Mouse (Mus musculus) brown adipose tissue, adult 24 weeks (tissue): Measurements from ENCODE around the gene Kremen2. TPM values are rescaled to one million over a fixed set of nuclear protein-coding genes. Genes with fewer than 3 reads are reported as not detected.

Experiments used
- H3K27ac ChIP-seq: fragments of 200-500 bp; replicated peaks from 2 replicates; pipeline ENCODE4 v1.5.1; 2012; ENCODE audit warnings: low read depth, mild to moderate bottlenecking, low read length
- H3K4me1 ChIP-seq: fragments of 200-500 bp; 2 replicates; pipeline ENCODE4 v1.6.1; 2012; ENCODE audit warnings: low read length, mixed read lengths; ENCODE audit not compliant: control insufficient read depth, insufficient read depth, insufficient read length
- H3K4me3 ChIP-seq: fragments of 200-500 bp; 2 replicates; pipeline ENCODE4 v1.5.1; 2012; ENCODE audit warnings: low read depth, mild to moderate bottlenecking, low read length, moderate library complexity; ENCODE audit not compliant: insufficient read depth
- polyA plus RNA-seq: library from polyadenylated mRNA; stranded (reverse); fragments of >200 nt; gene quantifications from 2 replicates; pipeline ENCODE4 v1.2.4, GENCODE M21; 2012; ENCODE audit not compliant: missing spikeins, insufficient read depth, insufficient read length

Gene Kremen2
- not detected in 2 replicates for polyA plus RNA-seq

GRCm38 (mm10) chr17:23745301-23746251 is at the start of gene Kremen2:
TSS of gene Kremen2 (minus strand) at chr17:23745833.
- no peak within 1 kb of the TSS for H3K27ac ChIP-seq
- H3K4me1 ChIP-seq: no peaks in the 10 kb centered on the region; the same call in 1 of the 2 replicates
- H3K4me3 ChIP-seq: peak within 1 kb of the TSS; percentile 33

DNA sequence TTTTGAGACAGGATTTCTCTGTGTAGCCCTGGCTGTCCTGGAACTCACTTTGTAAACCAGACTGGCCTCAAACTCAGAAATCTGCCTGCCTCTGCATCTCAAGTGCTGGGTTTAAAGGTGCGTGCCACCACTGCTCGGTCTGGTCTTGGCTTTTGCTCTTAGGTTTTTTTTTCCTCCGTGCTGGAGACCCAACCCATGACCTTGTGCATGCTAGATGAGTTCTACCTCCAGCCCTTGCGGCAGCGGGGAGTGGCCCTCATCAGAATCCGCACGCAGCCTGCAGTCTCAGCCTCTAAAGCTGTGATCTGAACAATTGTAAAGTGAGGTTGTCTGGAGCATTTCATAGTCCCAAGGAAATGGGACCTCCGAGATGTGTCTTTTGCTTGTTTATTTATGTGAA is 49.7 kb upstream of the Kremen2 start:
- peaks cover 7% of the 10 kb centered on the region; the same call in 1 of the 2 replicates for H3K4me1 ChIP-seq
- H3K4me3 ChIP-seq: no peak overlapping the region
- no peak overlapping the region for H3K27ac ChIP-seq

DNA sequence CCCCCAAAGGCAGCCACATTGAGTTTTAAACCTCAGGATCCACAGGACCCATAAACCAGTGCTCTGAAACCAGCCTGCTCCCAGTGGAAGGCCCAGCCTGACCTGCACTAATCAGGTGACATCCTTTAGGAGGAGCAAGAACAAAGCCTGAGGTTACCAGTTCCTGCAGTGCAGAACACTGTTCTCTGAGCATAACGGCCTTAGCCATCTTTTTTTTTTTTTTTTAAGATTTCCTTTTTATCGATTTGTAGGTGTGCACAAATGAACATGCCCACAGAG is 45.4 kb upstream of the Kremen2 start:
- H3K4me3 ChIP-seq: peak overlapping the region; percentile 55
- no peak overlapping the region for H3K27ac ChIP-seq
- peaks cover 11% of the 10 kb centered on the region; the same call in 1 of the 2 replicates for H3K4me1 ChIP-seq

- Histone ChIP-seq H3K4me3 (peak within 1 kb of the TSS; percentile 55), H3K27ac (peak within 1 kb of the TSS; percentile 50), H3K4me1 (peaks cover 11% of the 10 kb centered on the region; the same call in 1 of the 2 replicates)
Measured at GRCm38 (mm10) chr17:23790269-23791078, 44.8 kb upstream of the Kremen2 start, which contains the start of gene Srrm2. TSS of gene Srrm2 (plus strand) at chr17:23790532.

GRCm38 (mm10) chr17:23789749-23790268 is 44.2 kb upstream of the Kremen2 start:
- Histone ChIP-seq H3K4me3 (peak overlapping the region; percentile 55), H3K27ac (peak overlapping the region; percentile 50), H3K4me1 (peaks cover 11% of the 10 kb centered on the region; the same call in 1 of the 2 replicates)

GRCm38 (mm10) chr17:23788973-23789372 is 43.3 kb upstream of the Kremen2 start:
- peaks cover 11% of the 10 kb centered on the region; the same call in 1 of the 2 replicates for H3K4me1 ChIP-seq
- H3K27ac ChIP-seq: no peak overlapping the region
- H3K4me3 ChIP-seq: no peak overlapping the region

DNA sequence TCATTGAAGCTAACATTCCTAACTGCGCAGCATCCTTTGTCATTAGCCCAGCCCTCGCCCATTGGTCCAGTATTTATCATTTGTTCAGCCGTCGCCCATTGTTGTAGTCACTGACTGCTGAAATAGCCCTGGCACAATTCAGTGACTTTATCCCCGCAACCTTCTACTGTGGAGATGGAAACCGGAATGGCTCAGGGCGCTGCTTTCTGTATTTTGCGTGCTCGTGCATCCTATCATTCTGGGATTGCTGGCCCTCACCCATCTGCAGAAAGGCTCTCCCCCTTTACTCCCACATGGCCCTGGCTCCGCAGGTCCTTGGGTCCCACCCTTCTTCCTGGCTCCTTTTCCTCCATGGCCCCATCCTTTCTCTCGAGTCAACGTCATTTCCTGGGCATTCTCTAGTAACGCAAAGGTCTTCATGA is 40.9 kb upstream of the Kremen2 start:
- Histone ChIP-seq H3K27ac (no peak overlapping the region), H3K4me3 (peak overlapping the region; percentile 74), H3K4me1 (peaks cover 9% of the 10 kb centered on the region; the same call in 1 of the 2 replicates)

DNA sequence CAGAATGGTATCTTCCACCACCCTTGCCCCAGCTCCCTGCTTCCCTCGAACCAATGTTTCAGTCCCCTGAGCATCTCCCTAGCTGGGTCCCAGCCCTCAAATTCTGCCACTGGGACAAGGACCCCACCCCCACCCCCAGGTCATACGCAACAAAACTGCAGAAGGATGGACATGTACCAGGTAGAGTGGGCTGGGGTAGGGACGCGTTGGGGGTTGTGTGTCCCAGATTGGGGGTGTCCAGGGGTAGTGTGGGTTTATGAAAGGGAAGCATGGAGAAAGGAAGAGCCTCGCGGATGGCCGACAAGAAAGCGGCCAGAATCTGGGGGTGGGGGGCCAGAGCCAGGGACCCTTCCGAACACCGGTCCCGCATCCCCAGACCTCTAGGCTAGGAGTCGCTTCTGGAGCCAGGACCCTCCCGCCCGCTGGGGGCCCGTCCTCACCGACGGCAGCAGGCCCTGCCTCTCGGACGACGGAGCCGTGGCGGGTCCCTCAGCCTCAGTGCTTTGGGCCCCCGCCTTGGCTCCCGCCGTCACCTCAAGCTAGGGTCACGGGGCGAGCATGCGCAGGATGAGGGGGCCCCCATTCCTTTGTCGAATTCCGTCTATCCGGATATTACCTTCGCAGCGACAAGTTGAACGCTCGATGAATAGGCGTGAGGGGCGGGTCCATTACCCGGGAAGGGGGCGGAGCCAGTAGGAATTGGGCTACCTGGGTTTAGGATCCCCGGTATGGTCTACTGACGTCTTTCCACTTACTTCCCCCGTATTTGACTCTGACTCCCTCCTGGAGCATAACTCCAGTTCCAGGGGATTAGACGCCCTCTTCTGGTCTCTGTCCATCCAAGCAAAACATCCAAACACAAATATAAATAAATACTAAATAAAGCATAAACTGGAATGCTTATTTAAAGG is 40.2 kb upstream of the Kremen2 start, which contains the start of gene Flywch2:
Gene Flywch2, minus strand, starts transcription at position 521 of the 911 bp plus-strand sequence.
- H3K27ac ChIP-seq: no peak within 1 kb of the TSS
- peaks cover 7% of the 10 kb centered on the region; the same call in 1 of the 2 replicates for H3K4me1 ChIP-seq
- peak within 1 kb of the TSS; percentile 74 for H3K4me3 ChIP-seq

- H3K27ac ChIP-seq: no peak overlapping the region
- no peak overlapping the region for H3K4me3 ChIP-seq
- H3K4me1 ChIP-seq: no peaks in the 10 kb centered on the region
Measured at GRCm38 (mm10) chr17:23783352-23783751, 37.7 kb upstream of the Kremen2 start.

- Histone ChIP-seq H3K4me1 (no peaks in the 10 kb centered on the region), H3K27ac (no peak overlapping the region), H3K4me3 (no peak overlapping the region)
Measured at GRCm38 (mm10) chr17:23778447-23778846, 32.8 kb upstream of the Kremen2 start.

- Histone ChIP-seq H3K4me3 (no peak overlapping the region), H3K27ac (no peak overlapping the region), H3K4me1 (no peaks in the 10 kb centered on the region)
Measured at GRCm38 (mm10) chr17:23777141-23777540, 31.5 kb upstream of the Kremen2 start.

DNA sequence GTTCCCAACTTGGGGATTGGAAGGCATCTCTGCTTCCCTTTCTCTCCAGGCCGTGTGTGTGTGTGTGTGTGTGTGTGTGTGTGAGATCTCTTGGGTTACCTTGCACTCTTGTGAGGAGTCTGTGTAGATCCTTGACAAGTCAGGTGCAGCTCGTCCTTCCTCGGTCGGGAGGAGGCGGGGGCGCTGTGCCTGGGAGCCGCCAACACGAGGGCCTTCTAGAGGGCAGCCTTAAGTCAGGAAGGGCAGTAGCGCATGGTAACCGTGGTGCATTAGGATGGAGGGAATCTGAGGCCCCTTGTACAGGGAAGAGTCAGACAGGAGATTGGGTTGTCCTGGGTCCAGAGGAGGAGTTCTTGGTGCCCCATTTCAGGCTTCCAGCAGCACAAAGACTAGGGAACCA is 30.6 kb upstream of the Kremen2 start:
- no peaks in the 10 kb centered on the region for H3K4me1 ChIP-seq
- H3K27ac ChIP-seq: no peak overlapping the region

DNA sequence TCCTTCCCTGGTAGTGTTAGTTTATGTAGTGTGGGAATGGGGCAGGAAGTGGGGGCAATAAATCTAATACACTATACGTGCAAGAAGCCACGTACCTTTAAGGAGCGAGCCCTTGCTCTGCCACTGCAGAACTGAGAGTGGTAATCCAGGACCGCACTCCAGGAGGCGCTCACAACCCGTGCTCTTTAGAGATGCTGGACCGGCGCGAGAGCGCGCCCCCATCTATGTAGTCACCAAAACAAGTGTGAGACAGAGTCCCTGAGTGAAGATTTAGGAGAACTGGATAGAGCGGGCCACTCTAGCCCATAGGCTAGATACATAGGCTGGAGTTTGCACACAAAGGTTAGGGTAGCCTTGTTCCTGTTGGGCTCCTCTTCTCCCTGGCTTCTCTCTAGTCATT is 28.5 kb upstream of the Kremen2 start:
- no peaks in the 10 kb centered on the region for H3K4me1 ChIP-seq
- H3K27ac ChIP-seq: no peak overlapping the region
- no peak overlapping the region for H3K4me3 ChIP-seq

More for the DNA sequence above, 30.6 kb upstream of the Kremen2 start:
- H3K4me3 ChIP-seq: no peak overlapping the region

DNA sequence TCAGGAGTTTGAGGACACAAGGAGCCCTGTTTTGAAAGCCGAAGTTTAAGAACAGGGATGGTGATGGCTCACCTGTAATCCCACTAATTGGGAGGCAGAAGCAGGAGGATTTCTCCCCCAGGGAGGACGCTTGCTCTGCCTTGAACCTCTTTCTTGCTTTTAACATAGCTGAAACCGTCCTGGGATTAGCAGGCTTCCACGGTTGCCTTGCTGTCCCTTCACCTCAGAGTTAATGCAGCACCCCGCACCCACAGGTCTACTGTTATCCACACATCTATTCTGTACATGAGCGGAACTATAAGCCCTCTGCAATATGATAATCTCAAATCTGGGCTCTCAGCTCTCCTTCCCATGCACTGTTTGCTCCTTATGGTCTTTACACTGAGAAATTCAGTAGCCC is 28.0 kb upstream of the Kremen2 start:
- no peaks in the 10 kb centered on the region for H3K4me1 ChIP-seq
- H3K27ac ChIP-seq: no peak overlapping the region
- no peak overlapping the region for H3K4me3 ChIP-seq
